Mouse (Mus musculus) C2C12 (cell line): Measurements from ENCODE around the gene Nasp. TPM values are rescaled to one million over a fixed set of nuclear protein-coding genes. Genes with fewer than 3 reads are reported as not detected.

Experiments used
- H3K27me3 ChIP-seq: one replicate; pipeline ENCODE4 v1.6.1; 2011; ENCODE audit not compliant: control insufficient read depth, insufficient read depth, insufficient read length
- H3K36me3 ChIP-seq: one replicate; pipeline ENCODE4 v1.6.1; 2011; ENCODE audit not compliant: control insufficient read depth, insufficient read depth
- H3K4me3 ChIP-seq: one replicate; pipeline ENCODE4 v1.5.1; 2011; ENCODE audit warnings: mild to moderate bottlenecking, control low read depth; ENCODE audit not compliant: poor library complexity, insufficient read depth, severe bottlenecking
- H3K79me2 ChIP-seq: one replicate; pipeline ENCODE4 v1.6.1; 2011; ENCODE audit not compliant: control insufficient read depth, insufficient read depth
- H3K79me3 ChIP-seq: one replicate; pipeline ENCODE4 v1.6.1; 2011; ENCODE audit warnings: low read depth, control low read depth
- H3ac ChIP-seq: one replicate; pipeline ENCODE3; 2011; ENCODE audit warnings: low read depth; ENCODE audit not compliant: control insufficient read depth, insufficient read length
- CEBPB ChIP-seq: IDR thresholded peaks from one replicate; pipeline ENCODE4 v1.6.1; 2011; ENCODE audit warnings: low read depth, mild to moderate bottlenecking, control low read depth, moderate library complexity
- CTCF ChIP-seq: IDR thresholded peaks from one replicate; pipeline ENCODE4 v1.5.1; 2011; ENCODE audit not compliant: control insufficient read depth, insufficient read depth, insufficient read length
- FOSL1 ChIP-seq: IDR thresholded peaks from one replicate; pipeline ENCODE4 v1.8.0; 2011; ENCODE audit warnings: mild to moderate bottlenecking, low read length; ENCODE audit not compliant: poor library complexity, insufficient read depth, severe bottlenecking
- MAX ChIP-seq: IDR thresholded peaks from one replicate; pipeline ENCODE4 v1.6.1; 2011; ENCODE audit warnings: mild to moderate bottlenecking, control low read depth
- MYOD1 ChIP-seq: IDR thresholded peaks from one replicate; pipeline ENCODE4 v1.6.1; 2011; ENCODE audit warnings: low read depth; ENCODE audit not compliant: control insufficient read depth, insufficient read length
- MYOG ChIP-seq: IDR thresholded peaks from one replicate; pipeline ENCODE4 v1.6.1; 2011; ENCODE audit not compliant: control insufficient read depth, insufficient read length; ENCODE audit errors: extremely low read depth
- USF1 ChIP-seq: IDR thresholded peaks from one replicate; pipeline ENCODE4 v1.6.1; 2011; ENCODE audit warnings: low read depth, mild to moderate bottlenecking, control low read depth, moderate library complexity
- polyA plus RNA-seq: library from polyadenylated mRNA; unstranded; fragments of >200 nt; fragmentation: generic; extraction: Trizol; gene quantifications from one replicate; pipeline ENCODE4 v1.2.1, GENCODE M21; 2012; ENCODE audit warnings: missing spikeins

Gene Nasp
- polyA plus RNA-seq, 1 experiment: 79.1 TPM

DNA sequence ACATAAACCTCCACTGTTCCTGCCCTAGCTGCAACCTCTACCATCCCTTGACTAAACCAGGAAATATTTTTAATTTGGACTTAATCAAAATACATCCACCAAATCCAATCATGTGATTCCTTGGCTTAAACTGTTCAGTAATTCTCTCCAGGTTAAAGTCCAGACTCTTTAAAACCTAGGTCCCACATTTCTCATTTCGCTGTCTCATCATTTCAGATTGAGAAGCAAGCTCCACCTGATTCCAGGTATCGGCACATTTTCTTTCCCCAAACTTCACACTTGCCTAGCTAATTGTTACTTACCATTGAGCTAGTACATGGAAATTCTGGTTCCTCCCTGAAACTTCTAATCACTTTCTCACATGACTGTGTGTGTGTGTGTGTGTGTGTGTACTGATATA lies 21.7 kb upstream of the Nasp start:
- TF ChIP-seq USF1 (no peak), FOSL1 (no peak), MYOD1 (no peak), MYOG (no peak), MAX (no peak), CEBPB (no peak), CTCF (no peak)
- Histone ChIP-seq H3K4me3 (no peak overlapping the region), H3K27me3 (no peaks in the 10 kb centered on the region), H3K79me2 (peaks cover 72% of the 10 kb centered on the region), H3K79me3 (peaks cover 68% of the 10 kb centered on the region), H3ac (no peak overlapping the region), H3K36me3 (peaks cover 45% of the 10 kb centered on the region)

DNA sequence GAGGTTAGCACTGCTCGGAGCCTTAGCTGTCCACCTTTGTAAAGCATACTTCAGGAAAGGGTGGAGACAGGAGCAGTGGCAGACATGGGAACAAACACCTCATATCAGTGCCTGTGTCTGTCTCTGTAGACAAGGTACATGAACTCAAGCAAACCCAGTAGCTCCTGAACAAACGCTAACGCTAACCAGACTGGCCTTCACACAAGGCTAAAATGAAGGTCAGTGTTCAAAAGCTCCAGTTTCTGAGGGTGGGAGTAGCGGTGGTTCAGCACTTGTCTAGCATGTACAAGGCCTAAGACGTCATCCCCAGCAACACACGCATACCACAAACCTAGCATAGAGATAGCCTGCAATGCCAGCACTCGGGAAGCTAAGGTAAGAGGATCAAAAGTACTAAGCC lies 17.9 kb upstream of the Nasp start:
- TF ChIP-seq MYOD1: no peak
- TF ChIP-seq USF1: no peak
- TF ChIP-seq CTCF: no peak
- no peak for TF ChIP-seq CEBPB
- TF ChIP-seq MYOG: no peak
- no peak for TF ChIP-seq MAX
- Histone ChIP-seq H3ac (no peak overlapping the region), H3K36me3 (peaks cover 76% of the 10 kb centered on the region), H3K4me3 (no peak overlapping the region), H3K27me3 (no peaks in the 10 kb centered on the region), H3K79me2 (peaks cover 100% of the 10 kb centered on the region), H3K79me3 (peaks cover 74% of the 10 kb centered on the region)

DNA sequence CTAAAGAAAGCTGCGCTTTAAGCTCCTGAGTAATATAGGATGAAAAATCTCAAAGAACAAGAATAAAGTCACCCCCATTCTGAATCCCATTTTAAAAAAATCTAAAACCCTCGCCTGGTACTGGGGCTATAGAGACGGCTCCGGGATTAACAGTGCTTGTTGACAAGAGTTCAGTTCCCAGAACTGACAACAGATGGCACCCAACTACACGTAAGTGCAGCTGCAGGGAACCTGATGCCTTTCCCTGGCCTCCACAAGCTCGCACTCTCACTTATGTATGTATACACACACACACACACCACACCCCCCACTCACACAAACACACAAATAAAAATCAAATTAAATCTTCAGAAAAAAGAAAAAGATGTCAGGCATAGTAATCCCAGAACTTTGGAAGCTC lies 16.6 kb upstream of the Nasp start:
- TF ChIP-seq FOSL1 (no peak), CEBPB (no peak), USF1 (no peak), MYOD1 (no peak), MYOG (no peak), CTCF (no peak), MAX (no peak)
- peaks cover 82% of the 10 kb centered on the region for H3K36me3 ChIP-seq
- no peak overlapping the region for H3K4me3 ChIP-seq
- H3K79me2 ChIP-seq: peaks cover 89% of the 10 kb centered on the region
- H3K27me3 ChIP-seq: no peaks in the 10 kb centered on the region
- H3K79me3 ChIP-seq: peaks cover 62% of the 10 kb centered on the region
- H3ac ChIP-seq: no peak overlapping the region

DNA sequence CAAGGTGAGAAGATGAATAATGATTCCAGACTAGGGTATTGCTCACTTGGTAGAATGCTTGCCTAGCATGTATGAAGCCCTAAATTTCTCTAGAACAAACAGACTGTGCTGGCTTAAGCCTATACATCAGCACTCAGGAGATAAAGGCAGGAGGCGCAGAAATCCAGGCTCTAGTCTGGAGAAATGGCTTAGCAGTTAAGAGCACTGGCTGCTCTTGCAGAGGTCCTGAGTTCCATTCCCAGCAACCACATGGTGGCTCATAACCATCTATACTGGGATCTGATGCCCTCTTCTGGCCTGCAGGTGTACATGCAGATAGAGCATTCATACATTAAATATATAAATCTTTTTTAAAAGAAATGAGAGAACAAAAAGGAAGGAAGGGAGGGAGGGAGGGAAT lies 14.3 kb upstream of the Nasp start:
- TF ChIP-seq USF1 (no peak), MAX (no peak), CTCF (no peak), MYOG (no peak), MYOD1 (no peak), CEBPB (no peak), FOSL1 (no peak)
- no peaks in the 10 kb centered on the region for H3K27me3 ChIP-seq
- peaks cover 66% of the 10 kb centered on the region for H3K79me2 ChIP-seq
- peaks cover 87% of the 10 kb centered on the region for H3K36me3 ChIP-seq
- no peak overlapping the region for H3ac ChIP-seq
- H3K4me3 ChIP-seq: no peak overlapping the region
- H3K79me3 ChIP-seq: peaks cover 40% of the 10 kb centered on the region

DNA sequence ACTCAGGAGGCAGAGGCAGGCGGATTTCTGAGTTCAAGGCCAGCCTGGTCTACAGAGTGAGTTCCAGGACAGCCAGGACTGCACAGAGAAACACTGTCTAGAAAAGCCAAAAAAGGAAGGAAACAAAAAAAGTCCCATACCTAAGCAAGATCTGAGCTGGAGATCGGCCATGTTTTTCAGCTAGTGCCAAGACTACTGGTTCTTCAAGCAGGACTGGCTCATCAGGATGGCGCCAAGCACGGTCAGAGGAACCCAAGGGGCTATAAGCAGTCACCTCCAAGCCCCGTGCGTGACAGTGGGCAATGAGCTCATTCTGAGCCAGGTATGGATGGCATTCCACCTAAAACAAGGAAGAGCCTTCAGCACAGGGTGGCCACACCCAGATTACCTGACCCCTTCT lies 11.1 kb upstream of the Nasp start:
- Histone ChIP-seq H3K36me3 (peaks cover 85% of the 10 kb centered on the region), H3ac (no peak overlapping the region), H3K4me3 (no peak overlapping the region), H3K27me3 (no peaks in the 10 kb centered on the region), H3K79me2 (peaks cover 34% of the 10 kb centered on the region), H3K79me3 (peaks cover 11% of the 10 kb centered on the region)
- TF ChIP-seq FOSL1 (no peak), MYOG (no peak), MYOD1 (no peak), USF1 (no peak), CEBPB (no peak), CTCF (no peak), MAX (no peak)

DNA sequence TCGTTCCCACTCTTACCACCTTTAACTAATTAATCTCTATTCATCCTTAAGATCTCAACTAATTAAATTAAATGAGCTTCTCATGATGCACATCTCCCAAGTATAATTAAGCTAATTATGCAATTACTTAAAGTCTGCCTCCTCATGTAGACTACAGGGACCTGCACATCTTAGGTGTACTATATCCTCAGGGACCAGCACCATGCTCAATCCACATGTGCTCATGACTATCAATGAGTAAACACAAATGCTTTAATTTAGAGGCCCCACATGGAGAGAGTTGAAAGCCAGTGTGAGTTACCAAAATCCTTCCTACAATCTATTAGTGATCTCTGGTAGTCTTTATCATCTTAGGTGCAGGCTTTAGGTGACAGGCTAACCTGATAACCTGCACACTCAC lies 7.5 kb upstream of the Nasp start:
- H3K4me3 ChIP-seq: no peak overlapping the region
- H3ac ChIP-seq: no peak overlapping the region
- peaks cover 54% of the 10 kb centered on the region for H3K36me3 ChIP-seq
- H3K79me3 ChIP-seq: no peaks in the 10 kb centered on the region
- H3K27me3 ChIP-seq: no peaks in the 10 kb centered on the region
- no peaks in the 10 kb centered on the region for H3K79me2 ChIP-seq
- TF ChIP-seq CTCF: no peak
